Mouse (Mus musculus) testis, adult 10 weeks (tissue): ENCODE measurements around the gene Smco3. TPM values are rescaled to one million over a fixed set of nuclear protein-coding genes. Genes with fewer than 3 reads are reported as not detected.

Experiments
- polyA plus RNA-seq: library from polyadenylated mRNA; stranded (reverse); fragments of 350-450 nt; fragmentation: Illumina TruSeq; extraction: RNeasy Lipid Tissue Mini Kit (QIAGEN cat#74804); gene quantifications from one replicate; pipeline ENCODE4 v1.2.3, GENCODE M21; 2014; ENCODE audit warnings: low read depth, low replicate concordance

Smco3 gene
- 0.22 TPM for polyA plus RNA-seq

GRCm38 (mm10) chr6:136835352-136835751 is at the start of gene Smco3:
Smco3 (minus strand) TSS chr6:136835452.

GRCm38 (mm10) chr6:136875670-136876069 is 40.4 kb upstream of the Smco3 start, which contains the start of gene Mgp:
Mgp (minus strand) TSS chr6:136875823.

GRCm38 (mm10) chr6:136857186-136857872 is 22.1 kb upstream of the Smco3 start, which contains the start of gene Art4:
Art4 (minus strand) TSS chr6:136857733.

GRCm38 (mm10) chr6:136827881-136828561 is 7.2 kb downstream of the Smco3 start, which contains the start of gene Wbp11:
Wbp11 (minus strand) TSS chr6:136828233.

GRCm38 (mm10) chr6:136827516-136827880 is 7.8 kb downstream of the Smco3 start, which contains the start of gene BC049715:
BC049715 (plus strand) TSS chr6:136827626.

GRCm38 (mm10) chr6:136808014-136808417 is 27.2 kb downstream of the Smco3 start, which contains the start of gene H2afj:
H2afj (plus strand) TSS chr6:136808244.

GRCm38 (mm10) chr6:136803739-136804633 is 31.3 kb downstream of the Smco3 start, which contains the start of gene Hist4h4:
Hist4h4 (minus strand) TSS chr6:136804415.

GRCm38 (mm10) chr6:136781377-136781986 is 53.8 kb downstream of the Smco3 start, which contains the start of gene Gucy2c:
Gucy2c (minus strand) TSS chr6:136781765.

Other genes starting within 250 kb of the Smco3 start
- 57.1 TPM for gene Plbd1, start 173.5 kb downstream of the Smco3 start, polyA plus RNA-seq
- 0.56 TPM for gene Gucy2c, start 53.7 kb downstream of the Smco3 start, polyA plus RNA-seq
- 0.11 TPM for gene Hist4h4, start 31.0 kb downstream of the Smco3 start, polyA plus RNA-seq
- 1.3 TPM for gene H2afj, start 27.2 kb downstream of the Smco3 start, polyA plus RNA-seq
- gene BC049715, start 7.8 kb downstream of the Smco3 start, polyA plus RNA-seq: 215 TPM
- 635 TPM for gene Wbp11, start 7.2 kb downstream of the Smco3 start, polyA plus RNA-seq
- 0.84 TPM for gene Art4, start 22.3 kb upstream of the Smco3 start, polyA plus RNA-seq
- gene Mgp, start 40.4 kb upstream of the Smco3 start, polyA plus RNA-seq: 8.0 TPM
- not detected for gene Erp27, start 86.7 kb upstream of the Smco3 start, polyA plus RNA-seq
- 0.52 TPM for gene Pde6h, start 88.4 kb upstream of the Smco3 start, polyA plus RNA-seq
- 4.3 TPM for gene Arhgdib, start 106.4 kb upstream of the Smco3 start, polyA plus RNA-seq